In the genomic region with DNA sequence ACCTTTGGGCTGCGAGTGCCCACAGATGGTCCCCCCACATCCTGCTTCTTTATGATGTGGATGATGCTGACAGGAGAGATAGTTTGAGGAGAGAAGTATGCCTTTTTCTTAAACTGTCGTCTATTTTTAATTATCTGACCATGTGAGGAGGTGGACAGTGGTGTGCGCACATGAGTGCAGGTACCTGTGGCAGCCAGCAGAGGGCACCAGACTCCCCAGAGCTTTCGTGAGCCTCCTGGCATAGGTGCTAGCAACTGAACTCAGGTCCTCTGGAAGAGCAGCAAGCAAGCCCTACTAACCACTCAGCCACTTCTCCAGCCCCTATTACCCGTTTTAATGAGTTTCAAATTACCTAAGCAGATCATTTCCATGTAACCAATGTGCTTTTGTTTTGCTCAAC, we compare ENCODE assay signal across 21 mouse cellular contexts. TPM values are rescaled to one million over a fixed set of nuclear protein-coding genes. Genes with fewer than 3 reads are reported as not detected.
DNase-seq lines count a peak whose midpoint lies in the region; ATAC-seq and TF ChIP-seq lines count a peak whose summit lies in the region.
"Had no signal": no experiment of that assay in that cellular context is flagged by ENCODE, and none has a peak within 500 bp of the region (broad histone marks: within the 10 kb centered on the region; RNA-seq: fewer than 3 reads in every experiment).

No protein-coding gene starts in this region.

- no peak for ATAC-seq in hindbrain, postnatal 0 days
- no peak for ATAC-seq in hindbrain, embryonic 13.5 days (ENCODE audit: low FRiP score)
- no peak for ATAC-seq in lung, embryonic 14.5 days (ENCODE audit: insufficient read depth)
- ATAC-seq in G1E (ENCODE audit: extremely low read depth, insufficient number of reproducible peaks, low FRiP score, poor library complexity, severe bottlenecking), result no peak
- ATAC-seq: forebrain, embryonic 14.5 days; lung, postnatal 0 days had no signal

- DNase-seq in hindbrain, postnatal 0 days (ENCODE audit: low spot score), result no peak
- no peak for DNase-seq in lung, embryonic 14.5 days
- DNase-seq in lung, adult 2 months, result no peak
- DNase-seq in G1E (ENCODE audit: low spot score), result no peak
- no peak for DNase-seq in embryo, embryonic 9.5 days (ENCODE audit: extremely low spot score)
- DNase-seq: cerebellum, adult 9-10 months; gastrocnemius, postnatal 36 days; kidney, adult 11 months; kidney, postnatal 10 days had no signal

- no peak overlapping the region for H3K9ac ChIP-seq in hindbrain, postnatal 0 days (replicated peaks; ENCODE audit: low read length)
- no peak overlapping the region for H3K9ac ChIP-seq in hindbrain, embryonic 13.5 days
- H3K9ac ChIP-seq in lung, embryonic 14.5 days, result no peak overlapping the region
- H3K9ac ChIP-seq: embryonic facial prominence, embryonic 12.5 days; heart, embryonic 13.5 days; hindbrain, embryonic 15.5 days; limb, embryonic 15.5 days; midbrain, embryonic 12.5 days; neural tube, embryonic 12.5 days had no signal

- TF ChIP-seq CTCF in hindbrain, postnatal 0 days (IDR thresholded peaks at IDR 0.05; ENCODE audit: low read depth), result peak; percentile 26; the same call in 1 of the 2 replicates
- TF ChIP-seq CTCF in lung, embryonic 14.5 days (IDR thresholded peaks at IDR 0.05; ENCODE audit: low read depth), result peak; percentile 21; the same call in 1 of the 2 replicates
- no peak for TF ChIP-seq CTCF in lung, adult 2 months (IDR thresholded peaks at IDR 0.05; ENCODE audit: insufficient read depth, low read length)
- 0 out of 2 replicates have a peak, but pooled peaks have one; percentile 20 for TF ChIP-seq CTCF in G1E (IDR thresholded peaks at IDR 0.05; ENCODE audit: low read depth, low read length)
- 0 out of 2 replicates have a peak, but pooled peaks have one; percentile 0 for TF ChIP-seq CTCF in cortical plate, adult 2 months (IDR thresholded peaks at IDR 0.05; ENCODE audit: extremely low read depth, insufficient read depth, low read length)

- H3K36me3 ChIP-seq in hindbrain, postnatal 0 days (ENCODE audit: insufficient read depth, low read length), result no peaks in the 10 kb centered on the region
- H3K36me3 ChIP-seq in hindbrain, embryonic 13.5 days, result no peaks in the 10 kb centered on the region
- no peaks in the 10 kb centered on the region for H3K36me3 ChIP-seq in lung, embryonic 14.5 days (ENCODE audit: insufficient read depth)
- no peaks in the 10 kb centered on the region for H3K36me3 ChIP-seq in G1E (replicated peaks)
- H3K36me3 ChIP-seq: embryonic facial prominence, embryonic 12.5 days; heart, embryonic 13.5 days; hindbrain, embryonic 15.5 days; limb, embryonic 15.5 days; midbrain, embryonic 12.5 days; neural tube, embryonic 12.5 days had no signal

- H3K9me3 ChIP-seq in hindbrain, postnatal 0 days (ENCODE audit: low read length), result no peaks in the 10 kb centered on the region
- H3K9me3 ChIP-seq in hindbrain, embryonic 13.5 days, result no peaks in the 10 kb centered on the region
- no peaks in the 10 kb centered on the region for H3K9me3 ChIP-seq in lung, embryonic 14.5 days (ENCODE audit: low read depth, low read length)
- peaks cover 74% of the 10 kb centered on the region for H3K9me3 ChIP-seq in G1E (replicated peaks)
- H3K9me3 ChIP-seq: hindbrain, embryonic 15.5 days; limb, embryonic 15.5 days had no signal

- H3K4me1 ChIP-seq in hindbrain, postnatal 0 days (ENCODE audit: insufficient read depth, low read length), result no peaks in the 10 kb centered on the region
- no peaks in the 10 kb centered on the region for H3K4me1 ChIP-seq in hindbrain, embryonic 13.5 days (replicated peaks)
- no peaks in the 10 kb centered on the region for H3K4me1 ChIP-seq in lung, embryonic 14.5 days (ENCODE audit: insufficient read depth)
- H3K4me1 ChIP-seq in lung, adult 2 months (ENCODE audit: control insufficient read depth, insufficient read depth, low read length), result no peaks in the 10 kb centered on the region
- no peaks in the 10 kb centered on the region for H3K4me1 ChIP-seq in G1E (ENCODE audit: insufficient read depth, low read depth, low read length)
- no peaks in the 10 kb centered on the region for H3K4me1 ChIP-seq in cortical plate, adult 2 months (ENCODE audit: control insufficient read depth, insufficient read depth, low read length)
- H3K4me1 ChIP-seq: embryonic facial prominence, embryonic 12.5 days; heart, embryonic 13.5 days; hindbrain, embryonic 15.5 days; limb, embryonic 15.5 days; midbrain, embryonic 12.5 days; neural tube, embryonic 12.5 days had no signal

- no peak overlapping the region for H3K27ac ChIP-seq in hindbrain, postnatal 0 days
- no peak overlapping the region for H3K27ac ChIP-seq in hindbrain, embryonic 13.5 days
- no peak overlapping the region for H3K27ac ChIP-seq in lung, embryonic 14.5 days (ENCODE audit: low read depth)
- H3K27ac ChIP-seq in cortical plate, adult 2 months (ENCODE audit: insufficient read depth, low read length), result no peak overlapping the region
- H3K27ac ChIP-seq: embryonic facial prominence, embryonic 12.5 days; heart, embryonic 13.5 days; hindbrain, embryonic 15.5 days; limb, embryonic 15.5 days; midbrain, embryonic 12.5 days; neural tube, embryonic 12.5 days had no signal

- no peaks in the 10 kb centered on the region for H3K27me3 ChIP-seq in hindbrain, postnatal 0 days (ENCODE audit: insufficient read depth, low read length)
- H3K27me3 ChIP-seq in hindbrain, embryonic 13.5 days, result no peaks in the 10 kb centered on the region
- H3K27me3 ChIP-seq in lung, embryonic 14.5 days (ENCODE audit: insufficient read depth, low read length), result no peaks in the 10 kb centered on the region
- no peaks in the 10 kb centered on the region for H3K27me3 ChIP-seq in G1E (ENCODE audit: insufficient read depth, low read length)
- H3K27me3 ChIP-seq: CH12.LX; embryonic facial prominence, embryonic 12.5 days; heart, embryonic 13.5 days; hindbrain, embryonic 15.5 days; limb, embryonic 15.5 days; midbrain, embryonic 12.5 days; neural tube, embryonic 12.5 days had no signal

- TF ChIP-seq POLR2A in lung, adult 2 months (IDR thresholded peaks at IDR 0.05; ENCODE audit: borderline replicate concordance, extremely low read depth, low read depth, low read length), result no peak
- no peak for TF ChIP-seq POLR2A in cortical plate, adult 2 months (IDR thresholded peaks at IDR 0.05; ENCODE audit: extremely low read depth, insufficient read depth, low read length)

- H3K4me2 ChIP-seq in hindbrain, postnatal 0 days (ENCODE audit: low read depth, low read length), result no peak overlapping the region
- H3K4me2 ChIP-seq in hindbrain, embryonic 13.5 days, result no peak overlapping the region
- no peak overlapping the region for H3K4me2 ChIP-seq in lung, embryonic 14.5 days
- H3K4me2 ChIP-seq: embryonic facial prominence, embryonic 12.5 days; heart, embryonic 13.5 days; hindbrain, embryonic 15.5 days; limb, embryonic 15.5 days; midbrain, embryonic 12.5 days; neural tube, embryonic 12.5 days had no signal

- whole genome bisulfite sequencing in hindbrain, postnatal 0 days, result 84% methylated on average over 5 of the region's 5 CpGs
- 92% methylated on average over 5 of the region's 5 CpGs for WGBS in hindbrain, embryonic 13.5 days
- WGBS in lung, embryonic 14.5 days, result 79% methylated on average over 5 of the region's 5 CpGs
- WGBS in lung, adult 2 months, result 84% methylated on average over 5 of the region's 5 CpGs

- H3K4me3 ChIP-seq in hindbrain, postnatal 0 days (ENCODE audit: low read length), result no peak overlapping the region
- no peak overlapping the region for H3K4me3 ChIP-seq in hindbrain, embryonic 13.5 days
- H3K4me3 ChIP-seq in lung, embryonic 14.5 days (ENCODE audit: low read depth, low read length), result no peak overlapping the region
- H3K4me3 ChIP-seq in lung, adult 2 months (replicated peaks; ENCODE audit: extremely low read depth, low read depth, low read length), result no peak overlapping the region
- H3K4me3 ChIP-seq in G1E (ENCODE audit: low read depth, low read length), result no peak overlapping the region
- no peak overlapping the region for H3K4me3 ChIP-seq in cortical plate, adult 2 months (ENCODE audit: insufficient read depth, low read length)
- H3K4me3 ChIP-seq: embryonic facial prominence, embryonic 12.5 days; erythroblast, embryonic 14.5 days; heart, embryonic 13.5 days; hindbrain, embryonic 15.5 days; limb, embryonic 15.5 days; midbrain, embryonic 12.5 days; neural tube, embryonic 12.5 days had no signal

RNA-seq across cellular contexts. Expression of a gene that starts 44.0 kb away (rescaled TPM):
- 297 and 301 TPM in 2 replicates for total RNA-seq in hindbrain, postnatal 0 days (2014; rRNA removed)
- 995 and 1,006 TPM in 2 replicates for polyA plus RNA-seq in hindbrain, postnatal 0 days (2015; fragmentation: Nextera tagmentation; extraction: Ambion mirVana)
- polyA plus RNA-seq in hindbrain, embryonic 13.5 days (2015; fragmentation: Nextera tagmentation; extraction: Ambion mirVana), result 623 and 628 TPM in 2 replicates
- 300 and 304 TPM in 2 replicates for polyA plus RNA-seq in lung, embryonic 14.5 days (2014; fragmentation: Nextera tagmentation; extraction: Ambion mirVana)
- polyA plus RNA-seq in lung, adult 2 months (2012; rRNA removed), result 90.7 and 130 TPM in 2 replicates
- total RNA-seq in G1E (2014; fragmentation: Nextera tagmentation) (191 and 220 TPM in 2 replicates), G1E (2017) (92.1 and 104 TPM in 2 replicates)
- 50.6 and 60.5 TPM in 2 replicates for polyA plus RNA-seq in G1E (2012)
- 451 and 498 TPM in 2 replicates for polyA plus RNA-seq in cortical plate, adult 2 months (2012; rRNA removed)
